Mouse (Mus musculus) myocyte (in vitro differentiated cells): Measurements from ENCODE around the gene Ccdc77. TPM values are rescaled to one million over a fixed set of nuclear protein-coding genes. Genes with fewer than 3 reads are reported as not detected.

Source experiments
- H3K27me3 ChIP-seq: one replicate; pipeline ENCODE4 v1.6.1; 2011; ENCODE audit not compliant: control insufficient read depth, insufficient read depth, insufficient read length
- H3K36me3 ChIP-seq: one replicate; pipeline ENCODE4 v1.6.1; 2011; ENCODE audit not compliant: control insufficient read depth, insufficient read depth
- H3K4me2 ChIP-seq: one replicate; pipeline ENCODE4 v1.6.1; 2011; ENCODE audit warnings: low read depth, control low read depth
- H3K4me3 ChIP-seq: one replicate; pipeline ENCODE4 v1.5.1; 2011; ENCODE audit warnings: mild to moderate bottlenecking, control low read depth, moderate library complexity
- H3K79me2 ChIP-seq: one replicate; pipeline ENCODE4 v1.6.1; 2011; ENCODE audit not compliant: control insufficient read depth, insufficient read depth
- H3ac ChIP-seq: one replicate; pipeline ENCODE4 v1.6.1; 2011; ENCODE audit not compliant: control insufficient read depth, insufficient read length
- CEBPB ChIP-seq: IDR thresholded peaks from 2 replicates; pipeline ENCODE4 v1.6.1; 2011; ENCODE audit warnings: mild to moderate bottlenecking, moderate library complexity; ENCODE audit not compliant: poor library complexity, insufficient read depth, severe bottlenecking
- E2F4 ChIP-seq: IDR thresholded peaks from one replicate; pipeline ENCODE4 v1.6.1; 2011; ENCODE audit warnings: mild to moderate bottlenecking, control low read depth, moderate library complexity; ENCODE audit not compliant: insufficient read depth
- MAX ChIP-seq: IDR thresholded peaks from one replicate; pipeline ENCODE4 v1.6.1; 2011; ENCODE audit warnings: low read depth, mild to moderate bottlenecking, control low read depth
- MYOD1 ChIP-seq, 3 experiments: IDR thresholded peaks; one replicate each; pipeline ENCODE4 v1.6.1; 2011; ENCODE audit warnings: control low read depth in 2 of 3, low read depth in 2 of 3, mild to moderate bottlenecking in 2 of 3, moderate library complexity in 1 of 3; ENCODE audit not compliant: insufficient read length in 2 of 3, control insufficient read depth in 1 of 3
- MYOG ChIP-seq, 3 experiments: IDR thresholded peaks; one replicate each; pipeline ENCODE4 v1.6.1; 2011; ENCODE audit warnings: control low read depth in 2 of 3, low read depth in 2 of 3, mild to moderate bottlenecking in 2 of 3; ENCODE audit not compliant: insufficient read length in 2 of 3, control insufficient read depth in 1 of 3, insufficient read depth in 1 of 3
- POLR2A ChIP-seq: IDR thresholded peaks from one replicate; pipeline ENCODE4 v1.6.1; 2011; ENCODE audit warnings: low read depth, mild to moderate bottlenecking, control low read depth, moderate library complexity; ENCODE audit not compliant: insufficient read length
- POLR2AphosphoS2 ChIP-seq: IDR thresholded peaks from one replicate; pipeline ENCODE4 v1.6.1; 2011; ENCODE audit warnings: low read depth, control low read depth; ENCODE audit not compliant: insufficient read length
- REST ChIP-seq: IDR thresholded peaks from one replicate; pipeline ENCODE4 v1.6.1; 2011; ENCODE audit warnings: mild to moderate bottlenecking, control low read depth, moderate library complexity; ENCODE audit not compliant: insufficient read depth, insufficient read length
- SRF ChIP-seq: IDR thresholded peaks from one replicate; pipeline ENCODE4 v1.6.1; 2011; ENCODE audit warnings: low read depth; ENCODE audit not compliant: control insufficient read depth, insufficient read length
- TCF12 ChIP-seq: IDR thresholded peaks from one replicate; pipeline ENCODE4 v1.6.1; 2011; ENCODE audit warnings: mild to moderate bottlenecking, control low read depth; ENCODE audit not compliant: poor library complexity, insufficient read depth, severe bottlenecking
- TCF3 ChIP-seq: IDR thresholded peaks from one replicate; pipeline ENCODE4 v1.6.1; 2011; ENCODE audit warnings: low read depth, control low read depth; ENCODE audit not compliant: insufficient read length
- USF1 ChIP-seq: IDR thresholded peaks from one replicate; pipeline ENCODE4 v1.6.1; 2011; ENCODE audit warnings: low read depth, mild to moderate bottlenecking, control low read depth, moderate library complexity
- polyA plus RNA-seq: library from polyadenylated mRNA; unstranded; fragments of >200 nt; fragmentation: generic; extraction: Trizol; gene quantifications from one replicate; pipeline ENCODE4 v1.2.1, GENCODE M21; 2012; ENCODE audit warnings: missing spikeins

Gene Ccdc77
- polyA plus RNA-seq, 1 experiment = 3.4 TPM

- TF ChIP-seq POLR2A = no peak
- TF ChIP-seq USF1 = no peak
- no peak for TF ChIP-seq MYOG (IDR thresholded peaks at IDR 0.05; ENCODE audit: control insufficient read depth in 1 of 3, insufficient read depth in 1 of 3, insufficient read length in 2 of 3, low read depth in 2 of 3)
- no peak for TF ChIP-seq POLR2AphosphoS2
- no peak for TF ChIP-seq CEBPB
- no peak for TF ChIP-seq TCF3
- TF ChIP-seq SRF = no peak
- Histone ChIP-seq H3K27me3 (no peaks in the 10 kb centered on the region), H3K79me2 (no peaks in the 10 kb centered on the region), H3K4me3 (no peak overlapping the region), H3K4me2 (no peak overlapping the region), H3ac (no peak overlapping the region), H3K36me3 (peaks cover 16% of the 10 kb centered on the region)
These were observed 20.2 kb downstream of the Ccdc77 start for GRCm38 (mm10) chr6:120343992-120344391.

- Histone ChIP-seq H3K4me3 (no peak overlapping the region), H3K79me2 (no peaks in the 10 kb centered on the region), H3K36me3 (peaks cover 14% of the 10 kb centered on the region)
These were observed 31.8 kb downstream of the Ccdc77 start for GRCm38 (mm10) chr6:120332351-120332750.

GRCm38 (mm10) chr6:120324295-120324927 is 39.8 kb downstream of the Ccdc77 start:
- Histone ChIP-seq H3K79me2 (no peaks in the 10 kb centered on the region), H3K4me2 (no peak overlapping the region), H3ac (no peak overlapping the region), H3K27me3 (no peaks in the 10 kb centered on the region), H3K4me3 (no peak overlapping the region), H3K36me3 (peaks cover 6% of the 10 kb centered on the region)
- TF ChIP-seq USF1 (no peak), TCF12 (no peak), POLR2AphosphoS2 (no peak), MAX (no peak), REST (no peak), POLR2A (no peak), TCF3 (no peak), SRF (no peak), E2F4 (no peak)

More at GRCm38 (mm10) chr6:120332351-120332750, 31.8 kb downstream of the Ccdc77 start:
- Histone ChIP-seq H3K4me2 (no peak overlapping the region), H3ac (no peak overlapping the region), H3K27me3 (no peaks in the 10 kb centered on the region)
- TF ChIP-seq CEBPB = no peak
- TF ChIP-seq SRF = no peak
- TF ChIP-seq E2F4 = no peak
- TF ChIP-seq TCF3 = no peak
- TF ChIP-seq TCF12 = no peak
- no peak for TF ChIP-seq POLR2A
- TF ChIP-seq MYOD1 (IDR thresholded peaks at IDR 0.05; ENCODE audit: control insufficient read depth in 1 of 3, insufficient read length in 2 of 3, low read depth in 2 of 3) = no peak
- TF ChIP-seq REST = no peak
- no peak for TF ChIP-seq MAX
- no peak for TF ChIP-seq MYOG (IDR thresholded peaks at IDR 0.05; ENCODE audit: control insufficient read depth in 1 of 3, insufficient read depth in 1 of 3, insufficient read length in 2 of 3, low read depth in 2 of 3)
- no peak for TF ChIP-seq POLR2AphosphoS2
- TF ChIP-seq USF1 = no peak

- TF ChIP-seq MYOD1 (IDR thresholded peaks at IDR 0.05; ENCODE audit: control insufficient read depth in 1 of 3, insufficient read length in 2 of 3, low read depth in 2 of 3) = no peak
- no peak for TF ChIP-seq SRF
- no peak for TF ChIP-seq E2F4
- TF ChIP-seq USF1 = no peak
- TF ChIP-seq POLR2AphosphoS2 = no peak
- no peak for TF ChIP-seq TCF12
- no peak for TF ChIP-seq MYOG (IDR thresholded peaks at IDR 0.05; ENCODE audit: control insufficient read depth in 1 of 3, insufficient read depth in 1 of 3, insufficient read length in 2 of 3, low read depth in 2 of 3)
- TF ChIP-seq CEBPB = no peak
- no peak for TF ChIP-seq REST
- Histone ChIP-seq H3K4me3 (no peak overlapping the region), H3K36me3 (no peaks in the 10 kb centered on the region), H3ac (no peak overlapping the region), H3K27me3 (peaks cover 3% of the 10 kb centered on the region), H3K79me2 (no peaks in the 10 kb centered on the region), H3K4me2 (no peak overlapping the region)
These were observed 43.8 kb downstream of the Ccdc77 start for GRCm38 (mm10) chr6:120320369-120320768.

- H3K4me3 ChIP-seq = no peak overlapping the region
- H3K79me2 ChIP-seq = no peaks in the 10 kb centered on the region
- H3K36me3 ChIP-seq = no peaks in the 10 kb centered on the region
- no peak for TF ChIP-seq REST
- TF ChIP-seq MYOG (IDR thresholded peaks at IDR 0.05; ENCODE audit: control insufficient read depth in 1 of 3, insufficient read depth in 1 of 3, insufficient read length in 2 of 3, low read depth in 2 of 3) = no peak
- TF ChIP-seq CEBPB = no peak
- TF ChIP-seq POLR2A = no peak
- H3ac ChIP-seq = no peak overlapping the region
- H3K27me3 ChIP-seq = peaks cover 5% of the 10 kb centered on the region
- H3K4me2 ChIP-seq = no peak overlapping the region
These were observed 45.0 kb downstream of the Ccdc77 start for GRCm38 (mm10) chr6:120319129-120319528.
